Mouse (Mus musculus): ENCODE measurements around the gene Rin1. TPM values are rescaled to one million over a fixed set of nuclear protein-coding genes. Genes with fewer than 3 reads are reported as not detected.

Rin1 gene
- polyA plus RNA-seq, 1 experiment from 2014 or later: 4.0 TPM

DNA sequence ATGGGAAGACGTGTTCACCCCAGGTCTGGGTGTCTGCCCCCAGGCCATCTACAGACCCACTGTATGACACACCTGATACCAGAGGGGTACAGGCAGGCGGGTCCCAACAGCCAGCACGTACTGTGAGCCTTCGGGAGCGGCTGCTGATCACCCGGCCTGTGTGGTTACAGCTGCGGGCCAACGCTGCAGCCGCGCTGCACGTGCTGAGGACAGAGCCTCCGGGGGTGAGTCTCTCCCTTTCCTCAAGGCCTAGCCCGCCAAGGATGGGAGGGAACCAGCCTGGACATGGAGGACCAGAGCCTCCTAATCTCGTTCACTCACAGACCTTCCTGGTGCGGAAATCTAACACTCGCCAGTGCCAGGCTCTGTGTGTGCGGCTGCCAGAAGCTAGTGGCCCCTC, 750 bp downstream of the Rin1 start:
- H3K27ac ChIP-seq: peak overlapping the region; percentile 76
- H3K4me1 ChIP-seq: peaks cover 47% of the 10 kb centered on the region
- peak overlapping the region; percentile 49 for H3K4me3 ChIP-seq
- H3K36me3 ChIP-seq: peaks cover 44% of the 10 kb centered on the region
- peaks cover 57% of the 10 kb centered on the region for H3K27me3 ChIP-seq (ENCODE audit: insufficient read depth, poor library complexity, severe bottlenecking)
- 4% methylated on average over 17 of the region's 17 CpGs for WGBS
- DNase-seq (ENCODE audit: low spot score): no peak
- H3K9me3 ChIP-seq: no peaks in the 10 kb centered on the region

GRCm38 (mm10) chr19:5051515-5051914, 1.2 kb downstream of the Rin1 start:
- 36% methylated on average over 3 of the region's 3 CpGs for WGBS
- H3K27ac ChIP-seq: peak overlapping the region; percentile 76
- H3K9me3 ChIP-seq: no peaks in the 10 kb centered on the region
- H3K36me3 ChIP-seq: peaks cover 39% of the 10 kb centered on the region
- H3K4me3 ChIP-seq: peak overlapping the region; percentile 49
- no peak for DNase-seq (ENCODE audit: low spot score)
- H3K27me3 ChIP-seq (ENCODE audit: insufficient read depth, poor library complexity, severe bottlenecking): peaks cover 57% of the 10 kb centered on the region
- H3K4me1 ChIP-seq: peaks cover 52% of the 10 kb centered on the region

DNA sequence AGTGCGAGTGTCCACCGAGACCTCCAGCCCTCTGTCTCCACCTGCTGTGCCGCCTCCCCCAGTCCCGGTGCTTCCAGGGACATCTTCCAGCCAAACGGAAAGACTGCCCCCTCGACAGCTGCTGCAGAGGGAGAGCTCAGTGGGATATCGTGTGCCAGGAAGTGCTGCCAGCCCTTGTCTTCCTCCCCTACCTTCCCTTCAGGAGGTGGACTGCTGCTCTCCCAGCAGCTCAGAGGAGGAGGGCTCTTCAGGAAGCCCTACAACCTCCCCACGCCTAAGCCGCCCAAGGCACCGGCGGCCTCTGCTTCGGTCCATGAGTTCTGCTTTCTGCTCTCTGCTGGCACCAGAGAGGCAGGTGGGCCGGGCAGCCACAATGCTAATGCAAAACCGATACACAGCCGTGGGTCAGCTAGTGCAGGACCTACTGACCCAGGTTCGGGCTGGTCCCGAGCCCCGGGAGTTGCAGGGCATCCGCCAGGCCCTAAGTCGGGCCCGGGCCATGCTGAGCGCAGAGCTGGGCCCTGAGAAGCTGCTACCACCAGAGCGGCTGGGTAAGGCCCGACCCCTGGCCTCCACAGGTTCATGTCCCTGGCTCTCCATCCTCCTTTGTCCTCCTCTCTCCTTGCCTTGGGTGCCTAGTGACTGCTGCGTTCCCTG, 2.0 kb downstream of the Rin1 start:
- H3K27me3 ChIP-seq (ENCODE audit: insufficient read depth, poor library complexity, severe bottlenecking): peaks cover 62% of the 10 kb centered on the region
- 18% methylated on average over 25 of the region's 25 CpGs for WGBS
- H3K9me3 ChIP-seq: no peaks in the 10 kb centered on the region
- no peak for DNase-seq (ENCODE audit: low spot score)
- H3K4me3 ChIP-seq: peak overlapping the region; percentile 49
- H3K27ac ChIP-seq: peak overlapping the region; percentile 76; the same call in 1 of the 2 replicates
- peaks cover 59% of the 10 kb centered on the region for H3K4me1 ChIP-seq
- peaks cover 31% of the 10 kb centered on the region for H3K36me3 ChIP-seq

- Histone ChIP-seq H3K4me1 (peaks cover 62% of the 10 kb centered on the region), H3K27me3 (ENCODE audit: insufficient read depth, poor library complexity, severe bottlenecking) (peaks cover 66% of the 10 kb centered on the region), H3K4me3 (no peak overlapping the region), H3K9me3 (no peaks in the 10 kb centered on the region), H3K36me3 (peaks cover 26% of the 10 kb centered on the region), H3K27ac (no peak overlapping the region)
- 55% methylated on average over 17 of the region's 17 CpGs for WGBS
- no peak for DNase-seq (ENCODE audit: low spot score)
These were observed 2.6 kb downstream of the Rin1 start for GRCm38 (mm10) chr19:5052853-5053252.

GRCm38 (mm10) chr19:5053909-5054308, 3.6 kb downstream of the Rin1 start:
- H3K4me1 ChIP-seq: peaks cover 69% of the 10 kb centered on the region
- H3K27me3 ChIP-seq (ENCODE audit: insufficient read depth, poor library complexity, severe bottlenecking): peaks cover 66% of the 10 kb centered on the region
- WGBS: 23% methylated on average over 9 of the region's 9 CpGs
- no peak overlapping the region for H3K4me3 ChIP-seq
- H3K36me3 ChIP-seq: peaks cover 15% of the 10 kb centered on the region
- no peak overlapping the region for H3K27ac ChIP-seq
- no peak for DNase-seq (ENCODE audit: low spot score)
- H3K9me3 ChIP-seq: no peaks in the 10 kb centered on the region

DNA sequence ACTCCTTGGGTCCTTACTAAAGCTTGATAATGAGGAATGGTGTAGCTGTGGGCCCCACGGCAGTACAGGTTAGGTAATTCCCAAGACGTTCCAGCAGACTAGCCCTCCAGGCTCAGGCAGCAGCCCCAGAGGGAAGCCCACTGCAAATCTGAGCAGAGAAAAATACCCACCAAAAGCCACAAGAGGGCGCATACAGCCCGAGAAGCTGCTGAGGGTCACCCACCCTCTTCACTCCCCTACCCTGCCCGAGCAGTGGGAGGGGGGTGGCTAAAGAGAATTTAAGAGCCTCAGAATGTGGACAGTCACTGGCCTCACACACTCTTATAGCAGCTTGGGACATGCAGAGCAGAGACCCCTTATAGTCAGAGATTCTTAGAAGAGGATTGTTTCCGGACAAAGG, 6.0 kb downstream of the Rin1 start:
- DNase-seq (ENCODE audit: low spot score): no peak
- H3K27ac ChIP-seq: peak overlapping the region; percentile 38; the same call in 1 of the 2 replicates
- 11% methylated on average over 6 of the region's 6 CpGs for WGBS
- H3K36me3 ChIP-seq: peaks cover 8% of the 10 kb centered on the region; the same call in 1 of the 2 replicates
- peaks cover 69% of the 10 kb centered on the region for H3K4me1 ChIP-seq
- no peak overlapping the region for H3K4me3 ChIP-seq
- H3K9me3 ChIP-seq: no peaks in the 10 kb centered on the region
- peaks cover 52% of the 10 kb centered on the region for H3K27me3 ChIP-seq (ENCODE audit: insufficient read depth, poor library complexity, severe bottlenecking)

DNA sequence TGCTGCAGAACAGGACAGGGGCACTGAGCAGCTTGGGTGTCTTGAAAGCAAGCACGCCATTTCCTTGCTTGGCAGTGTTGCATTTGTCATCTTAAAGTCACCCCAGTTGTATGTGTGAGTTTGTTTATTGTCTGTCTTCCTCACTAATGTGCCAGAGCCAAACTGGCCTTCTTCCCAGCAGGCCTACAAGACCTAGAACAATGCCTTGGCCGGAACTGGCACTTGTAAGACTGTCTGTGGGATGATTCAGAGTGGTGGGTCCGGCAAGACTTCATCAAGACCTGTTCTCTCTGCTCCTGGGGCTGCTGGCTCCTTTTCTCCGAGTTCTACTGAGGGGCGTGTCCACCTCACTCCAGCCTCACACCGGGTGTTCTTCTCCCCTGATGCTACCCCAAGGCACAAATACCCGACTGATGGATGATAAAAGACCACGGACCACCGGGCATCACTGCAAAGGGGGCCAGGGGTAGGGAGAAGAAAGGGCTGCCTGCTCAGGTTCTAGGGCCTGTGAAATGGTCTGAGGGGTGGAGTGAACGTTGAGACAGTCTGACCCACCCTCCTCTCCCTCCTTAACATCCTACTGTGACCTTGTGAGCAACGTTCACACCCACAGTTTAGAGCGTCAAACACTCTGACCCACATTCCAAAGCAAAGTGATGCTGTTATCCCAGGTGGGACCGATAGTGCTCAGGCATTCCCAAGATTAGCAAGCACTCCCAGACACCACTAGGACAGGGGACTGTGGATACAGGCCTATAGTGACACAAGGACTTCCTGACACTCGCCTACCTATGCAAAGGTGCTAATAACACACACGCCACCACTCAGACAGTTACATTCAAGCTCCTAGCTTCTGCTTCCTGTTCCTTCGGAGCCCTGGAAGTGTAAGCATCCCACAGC, 7.8 kb downstream of the Rin1 start:
- Histone ChIP-seq H3K4me1 (peaks cover 62% of the 10 kb centered on the region), H3K9me3 (no peaks in the 10 kb centered on the region), H3K27ac (peak overlapping the region; percentile 85), H3K27me3 (ENCODE audit: insufficient read depth, poor library complexity, severe bottlenecking) (peaks cover 34% of the 10 kb centered on the region), H3K36me3 (peaks cover 5% of the 10 kb centered on the region; the same call in 1 of the 2 replicates), H3K4me3 (0 out of 2 replicates have a peak overlapping the region, but pooled peaks have one; percentile 15)
- no peak for DNase-seq (ENCODE audit: low spot score)
- 20% methylated on average over 16 of the region's 16 CpGs for WGBS

GRCm38 (mm10) chr19:5058801-5059771, 8.8 kb downstream of the Rin1 start:
- H3K27ac ChIP-seq: peak overlapping the region; percentile 85
- H3K36me3 ChIP-seq: no peaks in the 10 kb centered on the region
- H3K27me3 ChIP-seq (ENCODE audit: insufficient read depth, poor library complexity, severe bottlenecking): peaks cover 24% of the 10 kb centered on the region
- 9% methylated on average over 10 of the region's 10 CpGs for WGBS
- peak; percentile 84 for DNase-seq (ENCODE audit: low spot score)
- H3K4me1 ChIP-seq: peaks cover 60% of the 10 kb centered on the region
- H3K4me3 ChIP-seq: peak overlapping the region; percentile 15
- H3K9me3 ChIP-seq: no peaks in the 10 kb centered on the region

GRCm38 (mm10) chr19:5060365-5061330, 10.4 kb downstream of the Rin1 start:
- DNase-seq (ENCODE audit: low spot score): no peak
- Histone ChIP-seq H3K4me3 (no peak overlapping the region), H3K9me3 (no peaks in the 10 kb centered on the region), H3K4me1 (peaks cover 60% of the 10 kb centered on the region), H3K27me3 (ENCODE audit: insufficient read depth, poor library complexity, severe bottlenecking) (peaks cover 10% of the 10 kb centered on the region; the same call in 1 of the 2 replicates), H3K27ac (peak overlapping the region; percentile 85), H3K36me3 (no peaks in the 10 kb centered on the region)
- 40% methylated on average over 5 of the region's 5 CpGs for WGBS

DNA sequence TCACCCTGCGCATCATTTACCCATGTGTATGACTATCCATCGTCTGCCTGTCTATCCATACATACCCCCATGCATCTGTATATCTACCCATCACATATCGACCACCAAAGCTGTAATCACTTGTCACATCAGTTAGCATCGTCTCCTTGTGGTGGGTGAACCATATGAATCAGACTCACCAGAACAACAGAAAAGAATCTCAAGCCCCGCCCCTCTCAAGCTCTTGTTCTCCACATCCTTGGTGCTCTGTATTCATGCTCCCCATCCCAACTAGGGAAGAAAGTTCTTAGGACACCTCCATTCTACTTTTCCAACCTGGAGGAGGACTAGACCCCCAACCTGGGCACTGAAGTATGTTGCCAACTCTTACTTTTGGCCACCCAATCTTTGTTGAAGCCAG, 11.8 kb downstream of the Rin1 start:
- Histone ChIP-seq H3K36me3 (no peaks in the 10 kb centered on the region), H3K27ac (0 out of 2 replicates have a peak overlapping the region, but pooled peaks have one; percentile 2), H3K4me3 (no peak overlapping the region), H3K27me3 (ENCODE audit: insufficient read depth, poor library complexity, severe bottlenecking) (peaks cover 10% of the 10 kb centered on the region; the same call in 1 of the 2 replicates), H3K4me1 (peaks cover 54% of the 10 kb centered on the region), H3K9me3 (no peaks in the 10 kb centered on the region)
- DNase-seq (ENCODE audit: low spot score): no peak
- 82% methylated on average over 5 of the region's 5 CpGs for WGBS

DNA sequence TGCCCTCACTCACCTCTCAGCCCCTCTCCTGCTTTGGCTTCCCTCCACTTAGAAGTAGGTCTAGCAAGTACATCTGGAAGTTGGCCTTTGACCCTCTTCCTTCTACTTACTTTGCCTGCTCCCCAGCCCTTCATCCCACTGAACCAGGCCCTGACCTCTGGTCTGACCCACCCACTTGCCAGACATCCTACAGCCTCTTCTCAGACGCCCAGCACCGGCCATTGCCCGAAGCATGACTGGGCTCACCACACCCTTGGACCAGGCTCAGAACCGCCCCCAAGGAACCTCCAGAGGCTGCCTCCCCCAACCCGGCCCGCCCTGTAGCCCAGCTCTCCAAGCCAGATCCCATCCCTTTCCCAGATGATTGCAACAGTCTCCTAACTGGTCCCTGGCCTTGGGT, 12.2 kb downstream of the Rin1 start:
- 66% methylated on average over 6 of the region's 6 CpGs for WGBS
- 0 out of 2 replicates have a peak overlapping the region, but pooled peaks have one; percentile 2 for H3K27ac ChIP-seq
- H3K4me1 ChIP-seq: peaks cover 57% of the 10 kb centered on the region
- peaks cover 8% of the 10 kb centered on the region for H3K27me3 ChIP-seq (ENCODE audit: insufficient read depth, poor library complexity, severe bottlenecking)
- DNase-seq (ENCODE audit: low spot score): no peak
- H3K4me3 ChIP-seq: no peak overlapping the region
- H3K36me3 ChIP-seq: no peaks in the 10 kb centered on the region
- no peaks in the 10 kb centered on the region for H3K9me3 ChIP-seq

Measured in heart, embryonic 10.5 days (tissue).